Mouse (Mus musculus): ENCODE data around the gene Rimbp2.
"Not testable (repeated sequence)": the region's sequence is repeated elsewhere in the genome, so short reads cannot be mapped to it uniquely, and the experiment has no call there.

GRCm38 (mm10) chr5:128720461-128720860, 232.8 kb downstream of the Rimbp2 start:
- TF ChIP-seq GATA1 (IDR thresholded peaks at IDR 0.05; ENCODE audit: borderline replicate concordance, low read length); FLI1 (IDR thresholded peaks at IDR 0.05; ENCODE audit: low read length): not testable (repeated sequence)
